Mouse (Mus musculus): ENCODE measurements at regions not wholly inside any gene's neighbourhood (a gene's known extent, or its start where the extent isn't known, plus 50 kb on each side); places are given as distances from the start of the nearest gene placed in this dataset.

DNA sequence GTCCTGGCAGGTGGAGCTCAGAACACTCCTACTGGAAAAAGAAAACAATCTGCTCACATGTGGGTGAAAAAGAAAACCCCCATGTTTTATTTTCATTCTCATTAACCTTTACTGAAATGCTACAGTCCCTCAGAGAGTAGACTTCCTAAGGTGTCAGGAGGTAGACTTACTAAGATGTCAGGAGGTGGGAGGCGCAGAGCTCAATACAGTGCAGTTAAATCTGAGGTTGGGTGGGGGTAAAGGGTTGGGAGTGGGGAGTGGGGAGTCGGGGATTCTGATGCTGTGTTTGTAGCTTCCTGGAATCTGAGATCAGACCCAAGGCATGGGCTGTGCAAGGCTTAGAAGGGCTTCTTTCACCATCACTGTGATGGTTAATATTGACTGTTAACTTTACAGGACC is 149.6 kb upstream of the Sstr4 start:
- H3K9me3 ChIP-seq (replicated peaks; ENCODE audit: insufficient read depth, low read length), result no peaks in the 10 kb centered on the region
- no peaks in the 10 kb centered on the region for H3K4me1 ChIP-seq (ENCODE audit: control insufficient read depth in 1 of 2, insufficient read depth in 2 of 2, low read length in 2 of 2)
- DNase-seq (ENCODE audit: low read depth, low spot score), result no peak
- H3K27me3 ChIP-seq (ENCODE audit: control insufficient read depth in 1 of 2, insufficient read depth in 2 of 2, low read length in 2 of 2), result no peaks in the 10 kb centered on the region
- H3K27ac ChIP-seq (ENCODE audit: control insufficient read depth, low read depth, low read length), result no peak overlapping the region
- no peak for TF ChIP-seq UBTF (IDR thresholded peaks at IDR 0.05; ENCODE audit: borderline replicate concordance, insufficient read depth, low read depth, low read length)
- no peak for TF ChIP-seq CHD2 (IDR thresholded peaks at IDR 0.05; ENCODE audit: low read length)
- no peak for TF ChIP-seq KAT2A (conservative IDR thresholded peaks at IDR 0.05; ENCODE audit: low read depth, low read length)
- no peak for TF ChIP-seq MAFK (IDR thresholded peaks at IDR 0.05; ENCODE audit: borderline replicate concordance, low read depth, low read length)
- no peak for TF ChIP-seq USF2 (IDR thresholded peaks at IDR 0.05; ENCODE audit: borderline replicate concordance in 1 of 2, insufficient read depth in 1 of 2, low read depth in 1 of 2, low read length in 2 of 2)
- no peak for TF ChIP-seq MAZ (IDR thresholded peaks at IDR 0.05; ENCODE audit: low read depth, low read length)
- no peak for TF ChIP-seq CTCF (IDR thresholded peaks at IDR 0.05 in 2 of 3, conservative IDR thresholded peaks at IDR 0.05 in 1 of 3; ENCODE audit: control insufficient read depth in 1 of 3, insufficient read depth in 1 of 3, low read depth in 2 of 3, low read length in 3 of 3, poor library complexity in 1 of 3, severe bottlenecking in 1 of 3)
- no peak overlapping the region for H3K4me3 ChIP-seq (ENCODE audit: control insufficient read depth in 1 of 2, insufficient read depth in 1 of 2, low read depth in 2 of 2, low read length in 2 of 2)
- H3K9ac ChIP-seq (ENCODE audit: control insufficient read depth, low read depth, low read length, poor library complexity, severe bottlenecking), result no peak overlapping the region
- no peaks in the 10 kb centered on the region for H3K79me2 ChIP-seq (ENCODE audit: control insufficient read depth, insufficient read depth, low read length, poor library complexity)
- H3K36me3 ChIP-seq (ENCODE audit: control insufficient read depth in 1 of 2, insufficient read depth in 2 of 2, low read length in 2 of 2), result no peaks in the 10 kb centered on the region

DNA sequence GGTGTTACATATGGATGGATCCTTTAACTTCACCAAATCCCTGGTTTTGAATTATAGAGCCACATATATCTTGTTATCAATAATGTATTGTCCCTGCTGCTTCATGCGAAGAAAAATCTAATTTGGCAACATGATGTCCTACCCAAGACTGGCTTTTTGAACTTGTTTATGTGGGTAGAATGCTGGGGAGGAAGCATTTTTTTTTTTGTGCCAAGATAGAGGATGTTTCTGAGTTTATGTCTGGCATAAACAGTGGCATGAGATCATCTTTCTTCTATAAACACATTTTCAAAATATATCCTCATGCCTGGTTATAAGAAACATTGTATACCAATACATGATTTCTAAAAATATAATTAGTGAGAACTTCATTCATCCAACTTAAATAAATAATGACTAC is 144.2 kb upstream of the Sstr4 start:
- no peak for DNase-seq (ENCODE audit: low read depth, low spot score)
- Histone ChIP-seq H3K27ac (ENCODE audit: control insufficient read depth, low read depth, low read length) (no peak overlapping the region), H3K9ac (ENCODE audit: control insufficient read depth, low read depth, low read length, poor library complexity, severe bottlenecking) (no peak overlapping the region), H3K36me3 (ENCODE audit: control insufficient read depth in 1 of 2, insufficient read depth in 2 of 2, low read length in 2 of 2) (no peaks in the 10 kb centered on the region), H3K4me1 (ENCODE audit: control insufficient read depth in 1 of 2, insufficient read depth in 2 of 2, low read length in 2 of 2) (no peaks in the 10 kb centered on the region), H3K79me2 (ENCODE audit: control insufficient read depth, insufficient read depth, low read length, poor library complexity) (no peaks in the 10 kb centered on the region), H3K9me3 (replicated peaks; ENCODE audit: insufficient read depth, low read length) (no peaks in the 10 kb centered on the region), H3K4me3 (ENCODE audit: control insufficient read depth in 1 of 2, insufficient read depth in 1 of 2, low read depth in 2 of 2, low read length in 2 of 2) (no peak overlapping the region), H3K27me3 (ENCODE audit: control insufficient read depth in 1 of 2, insufficient read depth in 2 of 2, low read length in 2 of 2) (no peaks in the 10 kb centered on the region)
- TF ChIP-seq CHD1 (IDR thresholded peaks at IDR 0.05; ENCODE audit: low read depth, low read length) (no peak), USF2 (IDR thresholded peaks at IDR 0.05; ENCODE audit: borderline replicate concordance in 1 of 2, insufficient read depth in 1 of 2, low read depth in 1 of 2, low read length in 2 of 2) (no peak), MYC (IDR thresholded peaks at IDR 0.05; ENCODE audit: low read depth, low read length) (no peak), UBTF (IDR thresholded peaks at IDR 0.05; ENCODE audit: borderline replicate concordance, insufficient read depth, low read depth, low read length) (no peak), GABPA (IDR thresholded peaks at IDR 0.05; ENCODE audit: low read depth, low read length) (no peak), MAFK (IDR thresholded peaks at IDR 0.05; ENCODE audit: borderline replicate concordance, low read depth, low read length) (no peak), ZC3H11A (IDR thresholded peaks at IDR 0.05; ENCODE audit: low read depth, low read length) (no peak), USF1 (IDR thresholded peaks at IDR 0.05; ENCODE audit: low read depth, low read length) (no peak), NRF1 (IDR thresholded peaks at IDR 0.05; ENCODE audit: insufficient read depth, low read depth, low read length, poor library complexity, severe bottlenecking) (no peak), SMC3 (IDR thresholded peaks at IDR 0.05; ENCODE audit: low read depth, low read length) (no peak), MXI1 (IDR thresholded peaks at IDR 0.05; ENCODE audit: low read depth, low read length) (no peak), POLR2AphosphoS2 (IDR thresholded peaks at IDR 0.05; ENCODE audit: low read length) (no peak), ZMIZ1 (IDR thresholded peaks at IDR 0.05; ENCODE audit: low read depth, low read length) (no peak)
